Mouse (Mus musculus): ENCODE data around the gene Cds1.

DNA sequence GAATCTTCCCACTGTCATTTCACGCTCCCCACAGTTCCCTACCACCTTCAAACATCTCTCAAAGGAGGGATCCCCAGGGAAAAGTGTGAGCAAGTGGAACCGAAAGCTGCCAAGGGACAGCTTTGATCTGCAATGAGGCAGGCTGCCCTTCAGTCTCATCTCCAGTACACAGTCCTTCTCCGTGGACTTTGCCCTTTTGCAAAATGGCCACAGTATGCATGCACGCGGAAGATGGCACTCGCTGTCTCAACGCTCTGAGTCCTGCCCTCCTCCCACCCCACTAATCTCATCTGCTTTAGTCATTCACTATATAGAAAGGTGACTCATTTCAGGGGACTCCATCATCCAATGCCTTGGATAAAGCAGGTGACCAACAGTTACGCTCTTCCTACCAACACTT lies 81.0 kb downstream of the Cds1 start:
- TF ChIP-seq CTCF (IDR thresholded peaks at IDR 0.05; ENCODE audit: insufficient read depth, low read length) (no peak), POLR2A (IDR thresholded peaks at IDR 0.05; ENCODE audit: borderline replicate concordance, extremely low read depth, low read depth, low read length) (no peak)
